Mouse (Mus musculus) frontal cortex, adult 2 months (tissue): ENCODE measurements at regions not wholly inside any gene's neighbourhood (a gene's known extent, or its start where the extent isn't known, plus 50 kb on each side); places are given as distances from the start of the nearest gene placed in this dataset.
"Not testable (repeated sequence)": the region's sequence is repeated elsewhere in the genome, so short reads cannot be mapped to it uniquely, and the experiment has no call there.

Experiments
- DNase-seq, 2 experiments: peaks; one replicate each; pipeline ENCODE4 v3.0.0; 2022; ENCODE audit warnings: low spot score in 1 of 2; ENCODE audit errors: extremely low spot score in 1 of 2

- no peak for DNase-seq
These were observed 302.8 kb upstream of the Sdr16c6 start for GRCm38 (mm10) chr4:4380024-4380590.

GRCm38 (mm10) chr4:4335216-4335615 lies 257.9 kb upstream of the Sdr16c6 start:
- DNase-seq, result no peak

GRCm38 (mm10) chr4:4333472-4334123 lies 256.3 kb upstream of the Sdr16c6 start:
- DNase-seq, result no peak

GRCm38 (mm10) chr4:4331105-4331504 lies 253.8 kb upstream of the Sdr16c6 start:
- no peak for DNase-seq

- DNase-seq, result no peak
These were observed 238.5 kb upstream of the Sdr16c6 start for GRCm38 (mm10) chr4:4315651-4316411.

- no peak for DNase-seq
These were observed 234.2 kb upstream of the Sdr16c6 start for GRCm38 (mm10) chr4:4311496-4311895.

- no peak for DNase-seq
These were observed 229.6 kb upstream of the Sdr16c6 start for GRCm38 (mm10) chr4:4306922-4307321.

GRCm38 (mm10) chr4:4305740-4306249 lies 228.5 kb upstream of the Sdr16c6 start:
- peak in 1 of 2 experiments; percentile 10 for DNase-seq

GRCm38 (mm10) chr4:4304666-4305065 lies 227.3 kb upstream of the Sdr16c6 start:
- DNase-seq, result no peak

GRCm38 (mm10) chr4:4300189-4300879 lies 223.0 kb upstream of the Sdr16c6 start:
- DNase-seq, result no peak

- peak in 1 of 2 experiments; percentile 4 for DNase-seq
These were observed 222.3 kb upstream of the Sdr16c6 start for GRCm38 (mm10) chr4:4299631-4300030.

GRCm38 (mm10) chr4:4249601-4250000 lies 172.3 kb upstream of the Sdr16c6 start:
- no peak for DNase-seq

- DNase-seq, result no peak
These were observed 170.3 kb upstream of the Sdr16c6 start for GRCm38 (mm10) chr4:4247669-4248068.

- not testable (repeated sequence) for DNase-seq
These were observed 165.1 kb upstream of the Sdr16c6 start for GRCm38 (mm10) chr4:4242306-4242980.

- DNase-seq, result no peak
These were observed 148.9 kb upstream of the Sdr16c6 start for GRCm38 (mm10) chr4:4226209-4226608.

GRCm38 (mm10) chr4:4219701-4220100 lies 142.4 kb upstream of the Sdr16c6 start:
- no peak for DNase-seq

GRCm38 (mm10) chr4:4211892-4212291 lies 134.6 kb upstream of the Sdr16c6 start:
- peak in 1 of 2 experiments; percentile 26 for DNase-seq

GRCm38 (mm10) chr4:4205158-4205557 lies 127.8 kb upstream of the Sdr16c6 start:
- no peak for DNase-seq

GRCm38 (mm10) chr4:4199309-4199708 lies 122.0 kb upstream of the Sdr16c6 start:
- DNase-seq, result peak in 1 of 2 experiments; percentile 11

GRCm38 (mm10) chr4:4195834-4196233 lies 118.5 kb upstream of the Sdr16c6 start:
- no peak for DNase-seq
